Mouse (Mus musculus) kidney, adult 2 months (tissue): ENCODE results near the gene Ahcy. TPM values are rescaled to one million over a fixed set of nuclear protein-coding genes. Genes with fewer than 3 reads are reported as not detected.
"Not testable (repeated sequence)": the region's sequence is repeated elsewhere in the genome, so short reads cannot be mapped to it uniquely, and the experiment has no call there.

Experiments used
- DNase-seq: peaks from one replicate; pipeline ENCODE4 v3.0.0; 2021
- H3K27ac ChIP-seq: fragments of 200-500 bp; 2 replicates; pipeline ENCODE4 v1.5.1; 2012; ENCODE audit warnings: low read depth, low read length, control low read depth, inconsistent platforms; ENCODE audit not compliant: insufficient read depth
- H3K27me3 ChIP-seq: fragments of 200-500 bp; replicated peaks from 2 replicates; pipeline ENCODE4 v1.6.1; 2012; ENCODE audit warnings: mild to moderate bottlenecking, moderate library complexity, low read length, inconsistent platforms; ENCODE audit not compliant: control insufficient read depth, insufficient read depth
- H3K36me3 ChIP-seq: fragments of 200-500 bp; 2 replicates; pipeline ENCODE4 v1.6.1; 2012; ENCODE audit warnings: mild to moderate bottlenecking, moderate library complexity, low read length, inconsistent platforms; ENCODE audit not compliant: control insufficient read depth, insufficient read depth
- H3K4me1 ChIP-seq: fragments of 200-500 bp; 2 replicates; pipeline ENCODE4 v1.6.1; 2011; ENCODE audit warnings: low read length; ENCODE audit not compliant: control insufficient read depth, insufficient read depth
- H3K4me3 ChIP-seq: fragments of 200-500 bp; 2 replicates; pipeline ENCODE4 v1.5.1; 2011; ENCODE audit warnings: mild to moderate bottlenecking, low read depth, low read length, control low read depth; ENCODE audit not compliant: insufficient read depth
- CTCF ChIP-seq: fragments of 200-500 bp; conservative IDR thresholded peaks from 2 replicates; pipeline ENCODE4 v1.5.1; 2011; ENCODE audit warnings: low read depth, mild to moderate bottlenecking, control low read depth, low read length, moderate library complexity, mixed read lengths; ENCODE audit not compliant: insufficient read depth, insufficient read length
- POLR2A ChIP-seq: fragments of 200-500 bp; IDR thresholded peaks from one replicate; pipeline ENCODE4 v1.6.1; 2011; ENCODE audit warnings: low read depth, low read length, control low read depth
- WGBS: fragments of 180-500 bp; shearing (Covaris S2); methylation state at CpG from one replicate; pipeline ENCODE4 v1.1.7; 2018; 5-methylcytosine and 5-hydroxymethylcytosine counted together
- polyA plus RNA-seq: library from polyadenylated mRNA; depleted of rRNA; stranded (reverse); fragments of >200 nt; gene quantifications from 2 replicates; pipeline ENCODE4 v1.2.3, GENCODE M21; 2012

Gene Ahcy
- polyA plus RNA-seq, 1 experiment = 250 TPM

DNA sequence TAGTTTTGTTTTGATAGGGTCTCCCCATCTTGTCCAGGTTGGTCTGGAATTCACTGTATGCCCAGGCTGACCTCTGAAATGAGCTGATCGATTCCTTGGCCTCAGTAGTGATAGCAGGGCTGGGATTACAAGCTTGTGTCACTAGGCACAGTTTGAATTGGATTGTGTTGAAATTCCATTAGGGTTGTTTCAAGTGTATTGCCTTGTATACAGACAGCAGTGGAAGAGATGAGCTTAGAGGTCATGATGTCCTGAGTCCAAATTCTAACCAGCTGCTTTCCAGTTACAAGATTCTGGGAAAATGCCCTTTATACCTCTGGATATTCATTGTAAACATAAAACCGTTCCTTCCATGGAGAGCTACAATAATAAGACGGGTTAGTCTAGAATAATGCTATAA lies 950 bp downstream of the Ahcy start:
- TF ChIP-seq CTCF (no peak), POLR2A (no peak)
- Histone ChIP-seq H3K36me3 (no peaks in the 10 kb centered on the region), H3K27ac (peak overlapping the region; percentile 33), H3K27me3 (no peaks in the 10 kb centered on the region), H3K4me3 (peak overlapping the region; percentile 31), H3K4me1 (peaks cover 15% of the 10 kb centered on the region)
- 17% methylated on average over 3 of the region's 3 CpGs for WGBS
- DNase-seq = no peak

GRCm38 (mm10) chr2:155072353-155073145 lies 1.7 kb downstream of the Ahcy start:
- Histone ChIP-seq H3K4me1 (peaks cover 15% of the 10 kb centered on the region), H3K36me3 (no peaks in the 10 kb centered on the region), H3K4me3 (no peak overlapping the region), H3K27ac (no peak overlapping the region), H3K27me3 (no peaks in the 10 kb centered on the region)
- TF ChIP-seq CTCF (0 out of 2 replicates have a peak, but pooled peaks have one; percentile 5), POLR2A (no peak)
- DNase-seq = no peak
- WGBS = 81% methylated on average over 8 of the region's 8 CpGs

GRCm38 (mm10) chr2:155071027-155071426 lies 3.3 kb downstream of the Ahcy start:
- no peak for DNase-seq
- 60% methylated on average over 9 of the region's 9 CpGs for WGBS
- H3K4me1 ChIP-seq = peaks cover 15% of the 10 kb centered on the region
- H3K27ac ChIP-seq = no peak overlapping the region
- TF ChIP-seq POLR2A (no peak), CTCF (no peak)
- no peak overlapping the region for H3K4me3 ChIP-seq
- no peaks in the 10 kb centered on the region for H3K36me3 ChIP-seq
- no peaks in the 10 kb centered on the region for H3K27me3 ChIP-seq

DNA sequence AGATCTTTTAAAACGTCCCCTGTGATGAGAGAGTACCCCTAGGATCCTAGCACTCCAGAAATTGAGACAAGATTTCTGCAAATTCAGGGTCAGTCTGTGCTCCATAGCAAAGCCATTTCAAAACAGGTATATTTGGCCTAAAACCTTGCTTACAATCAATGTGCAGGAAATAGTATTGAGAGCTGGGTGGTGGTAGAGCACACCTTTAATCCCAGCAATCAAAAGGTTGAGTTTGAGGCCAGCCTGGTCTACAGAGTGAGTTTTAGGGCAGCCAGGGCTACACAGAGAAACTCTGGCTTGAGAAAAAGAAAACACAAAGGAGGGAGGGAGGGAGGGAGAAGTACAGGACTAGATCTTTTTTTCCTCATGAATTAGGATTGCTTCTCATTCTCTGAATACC lies 16.9 kb downstream of the Ahcy start:
- no peaks in the 10 kb centered on the region for H3K27me3 ChIP-seq
- 68% methylated on average over 1 of the region's 1 CpGs for WGBS
- peaks cover 2% of the 10 kb centered on the region for H3K36me3 ChIP-seq
- H3K4me3 ChIP-seq = no peak overlapping the region
- TF ChIP-seq CTCF = no peak
- no peak for TF ChIP-seq POLR2A
- no peaks in the 10 kb centered on the region for H3K4me1 ChIP-seq
- no peak overlapping the region for H3K27ac ChIP-seq
- no peak for DNase-seq

DNA sequence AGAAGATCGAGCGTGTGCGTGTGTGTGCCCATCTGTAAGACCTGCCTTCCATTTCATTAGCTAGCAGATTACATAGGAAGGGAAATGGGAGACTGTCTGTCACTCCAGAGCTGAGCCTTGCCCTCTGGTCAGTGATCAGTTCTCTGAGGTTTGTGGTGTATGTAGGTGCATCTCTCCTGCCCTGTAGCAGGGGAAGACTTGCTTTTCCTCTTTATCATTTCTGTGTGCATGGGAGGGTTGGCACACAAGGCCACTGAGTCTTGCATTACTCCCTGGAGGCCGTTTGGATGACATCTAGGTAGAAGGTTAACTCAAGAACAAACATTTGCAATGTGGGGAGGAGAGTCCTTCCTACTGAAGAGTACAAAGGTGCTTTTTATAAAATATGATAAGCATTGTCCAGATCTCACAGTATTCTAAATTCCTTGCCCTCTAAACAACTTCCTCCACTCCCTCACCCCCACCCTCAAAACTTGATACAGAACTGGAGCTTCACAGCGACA lies 18.2 kb downstream of the Ahcy start:
- no peak overlapping the region for H3K27ac ChIP-seq

GRCm38 (mm10) chr2:155054672-155055071 lies 19.6 kb downstream of the Ahcy start:
- Histone ChIP-seq H3K36me3 (no peaks in the 10 kb centered on the region; the same call in 1 of the 2 replicates), H3K4me3 (no peak overlapping the region), H3K4me1 (peaks cover 6% of the 10 kb centered on the region; the same call in 1 of the 2 replicates), H3K27me3 (no peaks in the 10 kb centered on the region), H3K27ac (no peak overlapping the region)
- no peak for DNase-seq
- TF ChIP-seq CTCF (no peak), POLR2A (no peak)
- 83% methylated on average over 3 of the region's 3 CpGs for WGBS

More for the DNA sequence above, 18.2 kb downstream of the Ahcy start:
- Histone ChIP-seq H3K36me3 (no peaks in the 10 kb centered on the region; the same call in none of the 2 replicates), H3K4me1 (no peaks in the 10 kb centered on the region), H3K27me3 (no peaks in the 10 kb centered on the region), H3K4me3 (no peak overlapping the region)
- TF ChIP-seq POLR2A = no peak
- no peak for TF ChIP-seq CTCF
- 70% methylated on average over 5 of the region's 5 CpGs for WGBS
- DNase-seq = no peak

GRCm38 (mm10) chr2:155053512-155053911 lies 20.8 kb downstream of the Ahcy start:
- not testable (repeated sequence) for H3K4me3 ChIP-seq, H3K4me1 ChIP-seq, H3K27me3 ChIP-seq, H3K27ac ChIP-seq, H3K36me3 ChIP-seq, DNase-seq
- 88% methylated on average over 8 of the region's 8 CpGs for WGBS
